Mouse (Mus musculus): Measurements from ENCODE around the gene Haus7.
A peak's percentile ranks its signal among the peaks of the same experiment; 100 is the strongest.
"Not testable (repeated sequence)": the region's sequence is repeated elsewhere in the genome, so short reads cannot be mapped to it uniquely, and the experiment has no call there.

Haus7 gene

DNA sequence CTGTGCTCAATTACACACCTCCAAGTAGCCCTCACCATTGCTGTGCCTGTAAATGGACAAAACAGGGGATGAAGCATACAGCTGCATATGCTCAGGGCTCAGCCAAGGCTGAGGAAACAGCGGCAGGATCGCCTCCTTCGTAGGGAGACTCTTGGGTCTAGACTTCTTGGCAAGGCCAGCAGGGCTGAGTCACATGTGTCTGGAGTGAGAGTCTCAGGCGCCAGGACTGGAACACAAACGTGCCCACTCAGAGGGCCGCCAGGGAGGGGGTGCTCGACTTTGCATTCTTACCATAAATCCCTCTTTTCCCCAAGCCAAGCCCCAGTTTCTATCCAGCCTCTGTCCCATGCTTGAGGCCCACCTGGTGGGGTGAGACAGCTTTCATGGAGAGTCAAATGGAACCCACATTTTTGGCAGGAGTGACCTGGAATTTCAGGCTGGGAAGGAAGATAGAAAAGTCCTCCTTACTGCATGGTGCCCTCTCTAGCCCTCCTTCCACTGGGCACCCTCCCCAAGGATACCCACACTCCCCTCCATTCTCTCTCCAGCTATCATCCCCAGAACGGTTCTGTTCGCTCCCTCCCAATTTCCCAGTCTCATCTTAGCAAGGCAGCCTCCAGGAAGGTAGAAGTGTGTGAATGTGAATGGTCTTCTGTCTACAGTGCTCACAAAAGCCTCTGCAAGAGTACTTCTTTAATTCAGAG, 6.8 kb upstream of the Haus7 start:
- DNase-seq: no peak

DNA sequence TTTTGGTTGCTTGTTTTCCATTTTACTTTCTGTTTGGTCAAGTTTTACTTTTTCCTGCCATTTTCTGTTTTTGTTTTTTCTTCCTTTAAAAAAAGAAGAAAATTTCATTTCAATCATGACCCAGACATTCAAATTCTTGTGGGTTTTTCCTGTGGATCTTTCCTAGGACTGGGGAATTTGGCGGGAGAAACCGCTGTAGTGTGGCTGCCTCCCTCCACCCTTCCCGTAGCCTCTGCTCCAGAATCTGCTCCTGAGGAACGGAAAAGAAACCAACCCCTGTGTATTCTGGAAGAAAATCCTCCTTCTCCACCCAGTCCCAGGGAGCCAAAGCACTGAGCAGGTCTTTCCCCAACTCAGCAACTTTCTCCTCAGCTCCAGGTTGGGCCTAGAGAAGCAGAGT, 1.9 kb upstream of the Haus7 start:
- DNase-seq: no peak

DNA sequence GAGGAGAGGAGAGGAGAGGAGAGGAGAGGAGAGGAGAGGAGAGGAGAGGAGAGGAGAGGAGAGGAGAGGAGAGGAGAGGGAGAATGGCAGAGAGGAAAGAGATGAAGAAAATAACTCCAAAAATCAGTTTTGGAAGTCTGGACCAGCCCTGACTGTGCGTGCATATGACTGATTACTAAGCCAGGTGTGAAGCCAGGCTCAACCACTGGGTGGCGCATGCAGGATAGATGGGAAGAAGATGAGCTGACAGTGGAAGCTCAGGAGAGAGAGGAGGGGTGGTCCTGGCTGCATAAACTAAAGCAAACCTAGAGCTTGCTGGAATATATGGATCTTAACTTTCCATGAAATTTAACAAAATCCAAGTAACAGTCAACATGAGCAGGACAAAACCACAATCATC, 6.9 kb downstream of the Haus7 start:
- DNase-seq: peak; percentile 66

DNA sequence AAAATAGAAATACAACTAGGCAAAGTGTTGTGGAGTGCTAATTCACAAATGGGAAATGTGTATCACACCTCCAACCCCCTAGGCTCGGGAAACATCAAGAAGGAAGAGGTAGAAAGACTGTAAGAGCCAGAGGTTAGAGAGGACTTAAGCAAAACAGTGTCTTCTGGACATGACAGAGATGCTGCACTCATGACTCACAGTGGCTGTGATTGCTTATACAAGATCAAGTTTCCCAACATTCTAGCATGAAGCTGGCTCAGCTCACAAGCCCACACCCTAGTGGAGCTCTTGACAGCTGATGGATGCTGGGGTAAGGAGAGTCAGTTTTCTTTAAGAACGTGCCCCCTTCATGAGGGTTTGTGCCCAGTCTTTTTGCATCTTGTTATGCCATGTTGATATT, 17.4 kb downstream of the Haus7 start:
- no peak for DNase-seq

DNA sequence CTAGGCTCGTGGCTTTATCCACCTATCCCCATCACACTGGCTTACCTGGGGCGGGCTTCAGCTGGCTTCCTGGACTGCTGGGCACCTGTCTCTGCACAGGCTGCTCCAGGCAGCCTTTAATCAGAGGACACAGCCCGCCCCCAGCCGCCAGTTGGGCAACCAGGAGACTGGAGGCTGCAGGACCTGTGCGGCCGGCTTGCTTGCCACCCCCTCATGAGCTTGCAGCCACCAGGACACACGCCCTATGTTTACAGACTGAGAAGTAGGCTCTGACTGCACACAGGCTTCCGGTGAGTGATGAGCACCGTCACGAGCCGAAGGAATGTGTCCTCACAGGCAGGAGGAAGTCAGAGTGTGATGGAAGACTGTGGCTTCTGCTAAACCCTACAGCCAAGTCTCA, 23.6 kb downstream of the Haus7 start, which contains the start of gene Trex2:
Gene Trex2, minus strand, starts transcription at position 93 of the 400 bp plus-strand sequence.
- no peak for DNase-seq

DNA sequence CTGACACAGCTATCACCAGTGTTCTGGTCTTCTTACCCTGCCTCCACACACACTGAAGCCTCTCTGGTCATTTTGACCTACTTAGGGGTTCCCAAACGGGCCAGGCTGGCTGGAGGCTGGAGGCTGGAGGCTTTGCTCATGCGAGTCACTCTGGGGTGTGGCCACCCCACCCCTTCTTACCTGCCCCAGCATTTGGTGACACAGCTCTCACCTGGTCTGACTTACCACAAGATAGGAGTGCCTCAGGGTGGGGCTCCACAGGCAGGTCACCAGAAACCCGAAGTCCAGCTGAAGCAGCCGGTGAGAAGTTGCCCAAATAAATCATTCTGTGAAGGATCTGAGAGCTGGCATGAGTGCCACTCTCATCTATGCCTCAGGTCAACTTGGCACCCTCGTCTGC, 26.0 kb downstream of the Haus7 start:
- DNase-seq: no peak

DNA sequence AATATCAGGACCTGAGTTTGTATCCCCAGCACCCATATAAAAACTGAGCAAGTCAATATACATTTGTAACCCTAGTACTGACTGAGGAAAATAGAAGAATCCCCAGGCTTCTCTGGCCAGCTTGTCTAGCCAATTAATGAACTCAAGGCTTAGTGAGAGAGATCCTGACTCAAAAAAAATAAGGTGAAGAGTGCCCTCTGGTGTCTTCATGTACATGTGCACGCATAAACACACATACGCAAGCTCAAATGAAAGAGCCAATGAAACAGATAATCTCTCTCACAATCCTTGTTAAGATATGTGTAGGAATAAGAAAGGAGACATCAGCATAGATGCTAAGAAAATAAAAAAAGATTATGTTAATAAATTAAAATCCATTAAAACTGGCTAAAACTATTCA, 28.8 kb downstream of the Haus7 start:
- peak; percentile 48 for DNase-seq

DNA sequence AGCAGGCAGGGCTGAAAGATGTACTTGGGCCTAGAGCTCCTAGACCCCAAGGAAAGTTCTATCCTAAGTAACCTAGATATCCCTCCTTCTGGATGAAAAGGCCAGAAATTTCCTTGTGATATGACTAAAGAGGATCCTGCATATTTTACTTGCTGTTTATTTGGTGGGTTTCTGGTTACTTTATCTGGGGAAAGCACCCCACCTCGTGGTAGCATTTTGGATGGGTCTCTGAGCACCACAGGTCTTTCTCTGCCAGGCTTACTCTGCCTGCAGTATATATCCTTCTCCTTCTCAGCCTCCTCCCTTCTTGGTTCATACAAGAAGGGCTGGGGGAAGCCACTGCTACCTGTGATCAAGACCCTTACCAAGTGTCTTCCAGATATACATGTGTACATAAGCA, 46.1 kb downstream of the Haus7 start:
- no peak for DNase-seq

DNA sequence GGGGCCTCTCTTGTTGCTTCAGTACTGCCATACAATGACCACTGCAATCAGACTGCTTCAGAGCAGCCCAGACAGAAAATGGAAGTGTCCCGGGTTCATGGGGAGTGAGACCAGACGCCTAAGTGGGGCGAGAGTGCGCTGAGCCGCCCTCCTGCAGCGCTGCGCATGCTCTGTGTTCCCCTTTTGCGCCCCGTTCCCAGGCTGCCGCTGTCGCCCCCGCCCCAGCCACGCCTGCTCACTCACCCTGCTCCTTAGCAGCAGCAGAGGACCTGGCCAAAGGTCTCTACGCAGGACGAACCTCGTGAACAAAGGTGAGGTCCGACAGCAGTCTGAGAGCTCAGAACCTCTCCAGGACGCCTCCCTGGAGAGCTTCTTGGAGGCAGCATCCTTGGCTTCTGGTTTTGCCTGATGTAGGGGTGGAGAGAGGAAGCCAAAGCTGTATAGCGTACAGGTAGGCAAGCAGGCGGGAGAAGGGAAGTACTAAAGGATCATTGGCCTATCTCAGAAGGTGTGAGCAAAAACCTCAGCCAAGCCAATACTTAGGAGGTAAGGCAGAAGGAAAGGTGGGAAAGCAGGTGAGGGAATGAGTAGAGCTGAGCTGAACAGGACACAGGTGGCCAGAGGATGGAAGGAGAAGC, 47.8 kb downstream of the Haus7 start, which contains the start of gene Zfp92:
Gene Zfp92, plus strand, starts transcription at position 217 of the 638 bp plus-strand sequence.
- DNase-seq: peak; percentile 24

DNA sequence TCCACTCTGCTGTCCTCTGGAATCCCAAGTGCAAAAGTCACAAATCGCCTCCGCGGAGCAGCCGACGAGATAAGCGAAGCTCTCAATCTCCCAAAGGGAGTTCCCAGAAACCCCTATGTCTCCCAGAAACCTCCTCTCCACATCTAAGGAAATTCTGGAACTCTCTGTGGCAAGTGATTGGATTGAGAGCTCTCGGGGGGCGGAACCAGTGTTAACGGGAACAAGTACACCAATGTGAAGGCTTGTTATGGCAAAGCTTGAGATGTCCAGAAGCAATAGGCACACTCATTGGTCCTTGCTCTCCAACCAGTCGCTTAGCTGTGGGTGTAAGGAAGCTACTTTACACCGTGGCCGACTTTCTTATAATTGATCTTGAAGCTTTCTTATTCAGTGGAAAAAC, 57.2 kb downstream of the Haus7 start:
- DNase-seq: no peak

DNA sequence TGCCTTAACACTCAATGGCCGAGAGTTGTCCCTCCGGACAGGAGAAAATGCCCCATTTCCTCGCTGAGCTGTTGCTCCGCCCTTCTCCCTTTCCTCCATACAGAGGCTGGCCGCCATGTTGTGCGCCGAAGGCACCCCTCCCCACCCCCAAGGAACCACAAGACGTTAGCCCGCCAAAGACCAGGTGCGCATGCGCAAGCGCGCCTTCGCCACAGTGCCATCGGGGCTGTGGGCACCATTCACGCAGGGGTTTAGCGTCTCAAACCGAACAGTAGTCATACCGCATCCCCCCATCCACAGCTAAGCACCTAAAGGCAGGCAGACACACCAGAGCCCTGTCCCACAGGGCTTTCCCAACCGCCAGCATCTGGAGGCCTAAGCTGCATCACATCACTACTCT, 57.9 kb downstream of the Haus7 start:
- no peak for DNase-seq

DNA sequence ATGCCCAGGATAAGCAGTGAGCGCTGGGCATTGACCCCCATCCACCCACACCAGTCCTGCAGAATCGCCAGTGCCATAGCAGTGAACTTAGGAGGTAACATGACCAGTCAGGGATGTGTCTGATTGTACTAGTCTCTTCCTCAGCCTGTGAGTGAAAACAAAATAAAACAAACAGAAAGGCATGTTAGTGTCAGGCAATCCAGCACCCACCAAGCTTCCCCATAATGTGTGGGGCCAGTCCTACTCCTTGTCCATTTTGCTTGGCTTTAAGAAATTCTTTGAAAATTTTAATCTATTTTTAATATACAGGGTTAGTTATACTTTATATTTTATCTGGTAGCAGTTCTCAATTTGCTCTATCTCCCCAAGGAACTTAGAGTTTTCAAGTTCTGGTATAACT, 60.2 kb downstream of the Haus7 start, which contains the start of gene Gm18336:
Gene Gm18336, minus strand, starts transcription at position 101 of the 400 bp plus-strand sequence.
- not testable (repeated sequence) for DNase-seq

DNA sequence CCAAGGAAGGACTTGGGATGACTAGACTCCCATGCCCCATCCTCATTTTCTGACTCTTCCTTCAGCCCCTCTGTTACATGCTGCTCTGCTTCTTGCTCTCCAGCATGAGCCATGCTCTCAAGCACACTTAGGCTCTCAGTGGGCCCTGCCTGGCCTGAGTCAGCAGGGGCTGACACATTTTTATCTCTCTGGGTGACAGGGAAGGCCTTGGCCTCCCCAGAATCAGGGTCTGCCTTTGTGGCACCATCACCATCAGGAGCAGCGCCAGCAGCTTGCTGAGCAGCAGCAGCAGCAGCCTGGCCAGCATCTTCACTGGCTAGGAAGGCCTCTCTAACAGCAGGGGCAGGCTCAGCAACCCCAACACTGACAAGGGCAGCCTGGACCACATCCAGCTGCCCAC, 62.4 kb downstream of the Haus7 start:
- DNase-seq: no peak

DNA sequence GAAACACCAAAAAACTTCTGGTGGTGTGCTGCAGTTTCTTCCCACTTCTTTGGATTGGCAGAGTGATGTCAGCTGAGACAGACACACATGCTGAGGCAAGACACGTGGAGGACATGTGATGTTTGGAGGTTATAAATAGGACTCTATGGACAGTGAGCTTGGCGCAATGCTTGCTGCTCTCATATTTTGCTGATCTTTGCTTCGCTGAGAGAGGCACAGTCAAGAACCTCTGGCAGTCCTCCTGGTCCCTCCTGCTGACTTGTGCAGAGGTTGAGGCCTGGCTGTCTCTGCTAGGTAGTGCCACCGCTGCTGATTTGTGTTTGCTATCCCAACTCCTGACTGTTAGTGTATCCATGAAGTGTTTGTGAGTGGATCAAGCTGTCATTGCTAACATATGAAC, 67.4 kb downstream of the Haus7 start:
- no peak for DNase-seq
